8 mouse cellular contexts compared by ENCODE assay signal in genomic region chr2:170401211-170401799, GRCm38 (mm10). TPM values are rescaled to one million over a fixed set of nuclear protein-coding genes. Genes with fewer than 3 reads are reported as not detected.
DNase-seq lines count a peak whose midpoint lies in the region; ATAC-seq and TF ChIP-seq lines count a peak whose summit lies in the region.

No protein-coding gene starts in this region.

- peaks cover 15% of the 10 kb centered on the region for H3K4me1 ChIP-seq in forebrain, embryonic 14.5 days (ENCODE audit: control insufficient read depth, insufficient read depth, low read length)
- H3K4me1 ChIP-seq in lung, adult 2 months (ENCODE audit: control insufficient read depth, insufficient read depth, low read length) = peaks cover 2% of the 10 kb centered on the region

- ATAC-seq in forebrain, embryonic 14.5 days = peak; percentile 60; the same call in 1 of the 2 replicates
- peak; percentile 75; the same call in 1 of the 2 replicates for ATAC-seq in neutrophil, adult 5-6 weeks (ENCODE audit: extremely low read depth, insufficient number of reproducible peaks, low FRiP score, poor library complexity, severe bottlenecking)

- H3K9me3 ChIP-seq in forebrain, embryonic 14.5 days (replicated peaks; ENCODE audit: control insufficient read depth, low read length) = no peaks in the 10 kb centered on the region

- peak overlapping the region; percentile 20 for H3K4me3 ChIP-seq in forebrain, embryonic 14.5 days (ENCODE audit: low read depth, low read length)
- H3K4me3 ChIP-seq in layer of hippocampus, adult 2 months = peak overlapping the region; percentile 34
- no peak overlapping the region for H3K4me3 ChIP-seq in lung, adult 2 months (replicated peaks; ENCODE audit: extremely low read depth, low read depth, low read length)

- H3K27ac ChIP-seq in forebrain, embryonic 14.5 days (ENCODE audit: low read depth, low read length) = no peak overlapping the region
- H3K27ac ChIP-seq in layer of hippocampus, adult 2 months = no peak overlapping the region

- no peaks in the 10 kb centered on the region for H3K27me3 ChIP-seq in forebrain, embryonic 14.5 days (replicated peaks; ENCODE audit: control insufficient read depth, insufficient read depth, low read length)

- TF ChIP-seq CTCF in layer of hippocampus, adult 2 months (conservative IDR thresholded peaks at IDR 0.05) = peak; percentile 97
- TF ChIP-seq CTCF in lung, adult 2 months (IDR thresholded peaks at IDR 0.05; ENCODE audit: insufficient read depth, low read length) = peak; percentile 91

- WGBS in forebrain, embryonic 14.5 days = 1% methylated on average over 17 of the region's 17 CpGs
- WGBS in lung, adult 2 months = 2% methylated on average over 17 of the region's 17 CpGs

- peak overlapping the region; percentile 57 for H3K4me2 ChIP-seq in forebrain, embryonic 14.5 days (ENCODE audit: low read length)

- no peak for TF ChIP-seq POLR2A in lung, adult 2 months (IDR thresholded peaks at IDR 0.05; ENCODE audit: borderline replicate concordance, extremely low read depth, low read depth, low read length)

- H3K36me3 ChIP-seq in forebrain, embryonic 14.5 days (ENCODE audit: control insufficient read depth, insufficient read depth, low read length) = no peaks in the 10 kb centered on the region

- DNase-seq in CD8-positive naive resting alpha-beta T cell, adult 2 months (ENCODE audit: low read depth in 2 of 2, low spot score in 2 of 2) = peak; percentile 32 to 46
- peak; percentile 11 for DNase-seq in c-Kit-positive CD71-positive TER-119-negative erythroid progenitor cells, embryonic 14.5 days (ENCODE audit: low read depth)
- peak; percentile 90 for DNase-seq in forebrain, embryonic 14.5 days (ENCODE audit: low spot score)
- DNase-seq in heart, postnatal 25 days (ENCODE audit: low spot score) = peak; percentile 41
- DNase-seq in layer of hippocampus, adult 2 months (ENCODE audit: low spot score in 2 of 2) = peak; percentile 74 to 75
- DNase-seq in lung, adult 2 months = peak; percentile 66
- DNase-seq in thymus, adult 18-20 months = peak; percentile 7 to 30

- H3K9ac ChIP-seq in forebrain, embryonic 14.5 days (ENCODE audit: low read length) = peak overlapping the region; percentile 46; the same call in 1 of the 2 replicates

- intact Hi-C loops in heart, postnatal 25 days (cut with DNase I) = loop anchor here (1.0 to 5.0 kb wide), 2 partner anchors 46 to 284 kb away; no protein-coding TSS in a partner anchor

RNA-seq across cellular contexts. Expression of gene Bcas1, which starts 26.3 kb away (rescaled TPM):
- polyA plus RNA-seq in forebrain, embryonic 14.5 days (2014; fragmentation: Nextera tagmentation; extraction: Ambion mirVana) = 1.4 and 2.1 TPM in 2 replicates
- under 1 TPM; 0.11 to 0.23 TPM for total RNA-seq in heart, postnatal 25 days (2021)
- 10 to 100 TPM; 59.4 to 69.6 TPM for total RNA-seq in layer of hippocampus, adult 2 months (2021)
- 2.2 and 3.2 TPM in 2 replicates for polyA plus RNA-seq in lung, adult 2 months (2012; rRNA removed)
- 1.9 and 2.9 TPM in 2 replicates for total RNA-seq in neutrophil, adult 5-6 weeks (2017)

Comparison
In these comparisons a context has a peak if more than half of its experiments do, and no peak if none do; other contexts are left out.
1. DNase-seq: peak in every context shown above with its lines; median percentile 90 in forebrain, embryonic 14.5 days; 74 in layer of hippocampus, adult 2 months; 66 in lung, adult 2 months; 41 in heart, postnatal 25 days; 39 in CD8-positive naive resting alpha-beta T cell, adult 2 months; 18 in thymus, adult 18-20 months; 11 in c-Kit-positive CD71-positive TER-119-negative erythroid progenitor cells, embryonic 14.5 days.
2. RNA of gene Bcas1, which starts 26.3 kb away (total RNA-seq): 59.4 to 69.6 TPM in layer of hippocampus, adult 2 months; 1.9 to 2.9 TPM in neutrophil, adult 5-6 weeks and 0.11 to 0.23 TPM in heart, postnatal 25 days; every median in the first group is over 10 times any median in the second.